Mouse (Mus musculus) v-Abl transformed pro-B cells (cell line): ENCODE data around the gene Anp32b.

ENCODE experiments used
- in situ Hi-C, 2 experiments: fragments of 400-800 bp; cut with MboI; formaldehyde crosslinking; loops; one replicate each; pipeline ENCODE4 v1.15.1; 2025; ENCODE audit not compliant: unreplicated experiment in 2 of 2

The Anp32b gene

DNA sequence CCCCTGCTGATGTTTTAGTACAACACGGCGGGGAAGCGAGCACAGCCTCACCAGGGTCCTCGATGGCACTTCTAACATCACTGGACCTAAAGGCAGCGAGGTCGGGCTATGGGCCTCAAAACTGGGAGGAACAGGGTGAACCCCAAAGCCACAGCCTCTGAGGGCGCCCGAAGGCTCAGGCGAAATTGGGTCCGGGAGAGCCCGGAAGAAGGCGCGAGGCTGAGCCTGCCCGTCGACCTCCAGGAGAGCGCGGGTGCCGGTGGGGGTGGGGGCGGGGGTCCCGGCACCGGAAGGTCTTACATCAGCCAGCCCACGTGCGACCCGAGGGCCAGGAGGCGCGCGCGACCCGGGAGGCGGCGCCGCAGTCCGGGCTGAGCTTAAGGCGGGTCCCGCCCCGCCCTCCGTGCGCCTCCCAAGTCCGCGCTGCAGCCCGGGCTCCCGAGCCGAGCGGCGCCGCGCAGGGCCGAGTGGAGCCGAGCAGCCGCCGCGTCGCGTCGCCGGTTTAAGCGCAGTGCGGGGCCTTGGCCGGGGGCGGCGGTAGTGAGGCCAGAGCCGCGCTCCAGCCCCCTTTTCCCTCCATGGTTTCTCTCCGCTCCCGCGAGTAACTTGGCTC, at the start of gene Anp32b:
Anp32b (plus strand) TSS at position 384 of the 613 bp plus-strand sequence.
- in situ Hi-C loops = loop anchor here in 1 of 2 experiments (25.0 kb wide), 1 partner anchor 488 kb away; the partner anchor contains the start of gene Tdrd7

DNA sequence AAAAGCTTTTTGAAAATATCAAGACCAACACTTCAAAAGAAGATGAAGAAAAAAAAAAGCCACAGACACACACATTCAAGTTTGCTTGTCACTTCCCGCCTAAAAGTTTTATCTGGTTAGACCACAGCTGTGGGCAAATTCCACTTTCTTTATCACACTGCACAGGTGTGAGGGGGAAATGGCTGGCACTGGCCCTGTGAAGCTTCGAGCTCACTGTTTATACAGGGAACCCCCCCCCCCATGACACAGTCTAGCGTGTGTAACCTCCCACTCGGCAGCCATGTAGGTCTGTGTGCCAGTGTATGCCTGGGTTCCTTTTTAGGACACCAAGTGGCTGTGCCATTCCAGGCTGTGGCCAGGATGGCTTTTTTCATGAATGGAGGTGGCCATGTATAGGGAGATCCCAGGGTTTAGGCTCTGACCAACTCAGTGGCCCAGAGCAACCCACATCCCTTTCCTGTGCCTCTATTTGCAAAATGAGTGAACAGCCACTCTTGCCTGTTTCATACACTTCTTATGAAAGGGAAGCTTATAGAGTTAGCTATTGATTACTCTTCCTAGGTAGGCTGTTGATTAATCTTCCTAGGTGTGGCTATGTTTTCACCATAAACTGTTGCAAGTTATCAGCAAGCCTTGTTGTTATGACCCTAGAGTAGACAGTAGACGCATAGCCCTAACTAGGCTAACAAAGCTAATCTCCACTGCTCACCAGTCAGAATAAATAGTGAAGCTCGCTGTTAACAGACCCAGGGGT, 46.5 kb upstream of the Anp32b start:
- in situ Hi-C loops = no loop called here

DNA sequence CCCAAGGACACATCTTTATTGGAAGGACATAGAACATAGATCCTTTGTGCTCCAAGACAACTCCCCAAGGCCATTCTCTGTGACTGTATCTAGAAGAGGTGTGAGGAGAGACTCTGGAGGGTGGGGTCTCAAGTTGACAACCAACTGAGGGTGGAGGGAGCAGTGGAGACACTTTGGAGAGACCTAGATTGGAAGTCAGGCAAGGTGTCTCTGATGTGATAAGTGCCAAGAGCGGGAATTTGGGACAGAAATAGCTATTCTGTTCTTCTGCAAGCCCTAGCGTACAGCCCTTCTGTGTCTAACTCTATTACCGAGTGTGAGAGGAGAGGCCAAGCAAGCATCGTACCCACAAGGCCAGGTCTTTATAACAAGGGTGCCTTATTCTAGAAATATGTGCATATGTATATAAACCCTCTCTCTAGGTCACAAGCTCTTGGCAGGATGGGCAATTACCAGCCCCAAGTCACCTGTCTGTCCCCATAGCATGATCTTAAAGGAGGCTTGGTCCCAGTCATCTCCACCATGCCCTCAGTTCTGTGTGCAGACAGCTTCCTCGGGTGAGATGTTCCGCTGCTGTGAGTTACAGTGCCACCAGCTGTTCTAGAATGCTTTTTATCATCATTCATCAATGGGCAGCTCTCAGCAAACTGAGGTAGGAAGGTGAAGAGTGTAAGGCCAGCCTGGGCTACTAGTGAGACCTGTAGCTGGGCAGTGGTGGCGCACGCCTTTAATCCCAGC, 43.6 kb upstream of the Anp32b start:
- in situ Hi-C loops = no loop called here

DNA sequence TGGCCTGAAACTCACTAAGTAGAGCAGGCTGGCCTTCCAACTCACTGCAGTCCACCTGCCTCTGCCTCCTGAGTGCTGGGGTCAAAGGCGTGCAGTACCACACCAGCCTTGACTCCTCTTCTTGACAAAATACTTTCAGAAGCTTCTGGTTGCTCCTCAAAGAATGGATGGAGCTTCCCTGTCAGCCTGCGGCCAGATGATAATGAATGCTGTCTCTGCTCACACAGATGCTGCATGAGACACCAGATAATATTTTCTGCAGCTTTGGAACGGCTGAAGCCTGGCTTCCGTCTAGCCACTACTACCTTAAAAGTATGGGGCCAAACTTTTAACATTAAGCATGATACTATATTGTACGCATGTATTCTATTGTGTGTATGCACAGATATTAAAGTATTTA, 40.0 kb upstream of the Anp32b start:
- in situ Hi-C loops = loop anchor here in 1 of 2 experiments (5.0 kb wide), 1 partner anchor 37 kb away; no protein-coding TSS in a partner anchor

DNA sequence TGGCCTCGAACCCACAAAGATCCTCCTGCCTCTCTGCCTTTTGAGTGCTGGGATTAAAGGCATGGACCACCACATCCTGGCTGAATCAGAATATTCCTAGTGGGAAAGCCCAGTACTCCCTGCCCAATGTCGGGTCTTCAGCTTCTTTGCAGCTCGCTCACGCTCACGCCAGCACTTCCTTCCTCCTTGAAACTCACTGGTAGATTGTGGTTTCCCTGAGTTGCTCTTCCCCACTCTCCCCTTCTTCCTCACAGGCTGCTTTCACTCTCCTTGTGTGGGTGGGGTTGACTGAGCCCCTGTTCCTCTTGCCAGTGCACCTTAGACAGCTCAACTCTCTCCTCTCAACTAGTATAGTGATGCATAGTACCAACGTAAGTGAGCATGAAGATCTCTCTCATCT, 39.2 kb upstream of the Anp32b start:
- in situ Hi-C loops = loop anchor here in 1 of 2 experiments (5.0 kb wide), 1 partner anchor 36 kb away; no protein-coding TSS in a partner anchor

DNA sequence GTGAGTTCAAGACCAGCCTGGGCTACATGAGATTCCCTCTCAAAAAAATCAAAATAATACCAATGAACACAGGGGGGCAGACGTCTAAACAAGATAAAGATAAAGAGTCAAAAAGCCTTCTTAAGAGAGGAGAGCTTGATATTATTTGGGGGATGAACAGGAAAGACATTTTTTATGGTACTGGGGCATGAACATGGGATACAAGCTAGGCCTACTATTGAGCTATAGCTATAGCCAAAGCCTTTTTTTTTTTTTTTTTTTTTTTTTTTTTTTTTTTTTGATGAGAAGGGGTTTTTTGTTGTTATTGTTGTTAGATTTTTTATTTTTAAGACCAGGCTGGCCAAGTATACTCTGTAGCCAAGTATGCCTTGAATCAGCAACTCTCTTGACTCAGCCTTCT, 38.6 kb upstream of the Anp32b start:
- in situ Hi-C loops = loop anchor here in 1 of 2 experiments (5.0 kb wide), 1 partner anchor 35 kb away; no protein-coding TSS in a partner anchor

DNA sequence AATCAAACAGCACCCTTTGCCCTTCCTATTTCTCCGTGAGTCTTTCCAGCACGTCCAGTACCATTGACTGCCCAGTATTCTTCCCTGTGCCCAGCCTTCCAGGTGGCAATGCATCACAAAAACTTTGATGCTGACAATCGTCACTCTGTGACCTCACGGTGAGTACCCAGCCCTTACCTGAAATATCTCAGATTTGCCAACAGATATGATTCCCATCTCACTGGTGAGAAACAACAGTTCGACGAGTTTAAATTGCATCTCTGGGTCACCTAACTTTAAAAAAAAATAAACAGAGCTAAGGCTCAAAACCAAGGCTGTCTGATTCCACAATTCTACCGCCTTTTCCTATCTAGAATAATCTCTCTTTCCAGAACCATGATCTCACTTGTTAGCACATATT, 37.3 kb upstream of the Anp32b start, which contains the start of gene Hemgn:
Hemgn (minus strand) TSS at position 101 of the 400 bp plus-strand sequence.
- in situ Hi-C loops = loop anchor here in 1 of 2 experiments (5.0 kb wide), 1 partner anchor 34 kb away; no protein-coding TSS in a partner anchor

DNA sequence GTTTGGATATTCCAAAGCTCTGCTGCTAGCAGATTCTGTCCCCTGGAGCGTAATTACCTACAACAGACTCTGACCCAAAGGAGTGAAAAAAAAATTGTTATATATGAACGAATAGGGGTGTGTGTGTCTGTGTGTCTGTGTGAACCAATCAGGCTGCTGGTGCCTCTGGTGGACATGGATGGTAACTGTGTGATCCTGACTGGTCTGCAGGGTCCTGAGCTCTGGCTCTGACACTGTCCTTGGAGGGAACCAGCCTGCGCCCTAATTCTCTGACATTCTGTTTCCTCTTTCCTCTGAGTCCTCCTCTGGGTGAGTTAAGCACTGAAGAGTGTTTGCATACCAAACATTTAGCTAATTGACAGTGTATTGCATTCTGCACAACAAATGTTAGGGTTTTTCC, 33.2 kb upstream of the Anp32b start:
- in situ Hi-C loops = no loop called here

DNA sequence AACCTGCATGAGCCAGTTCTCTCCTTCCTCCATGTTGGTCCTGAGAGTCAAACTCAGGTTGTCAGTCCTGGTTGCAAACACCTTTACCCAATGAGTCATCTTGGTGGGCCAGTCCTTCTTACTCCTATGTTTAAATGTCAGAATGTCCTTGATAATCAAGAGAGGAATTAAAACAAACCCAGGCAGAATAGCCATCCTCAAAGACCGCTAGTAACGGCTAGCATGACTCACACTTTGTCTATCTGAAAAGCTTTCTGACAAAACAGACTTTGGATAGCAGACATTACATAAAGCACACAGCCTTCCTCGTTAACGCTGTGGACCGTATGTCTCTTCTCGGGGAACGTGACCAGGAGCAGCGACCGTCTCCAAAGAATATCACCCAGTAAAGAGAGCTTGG, 31.9 kb upstream of the Anp32b start:
- in situ Hi-C loops = no loop called here

DNA sequence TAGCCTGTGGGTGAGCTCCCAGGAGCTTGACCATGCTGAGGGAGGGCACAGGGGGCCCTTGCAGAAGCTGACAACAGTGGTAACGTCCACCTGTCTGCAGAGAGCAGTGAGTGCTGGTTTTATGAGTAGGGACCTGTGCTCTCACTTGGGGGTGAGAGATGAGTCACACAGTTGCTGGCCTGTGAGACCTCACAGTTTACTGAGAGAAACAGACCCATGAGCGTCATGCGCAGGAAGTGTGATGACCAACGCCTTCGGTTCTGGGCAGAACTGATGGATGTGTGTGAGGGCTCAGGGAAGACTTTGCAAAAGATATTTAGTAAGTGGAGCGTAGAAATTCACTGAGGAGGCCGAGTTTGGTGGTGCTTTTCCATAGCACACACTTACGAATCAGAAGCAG, 28.1 kb upstream of the Anp32b start:
- in situ Hi-C loops = no loop called here

DNA sequence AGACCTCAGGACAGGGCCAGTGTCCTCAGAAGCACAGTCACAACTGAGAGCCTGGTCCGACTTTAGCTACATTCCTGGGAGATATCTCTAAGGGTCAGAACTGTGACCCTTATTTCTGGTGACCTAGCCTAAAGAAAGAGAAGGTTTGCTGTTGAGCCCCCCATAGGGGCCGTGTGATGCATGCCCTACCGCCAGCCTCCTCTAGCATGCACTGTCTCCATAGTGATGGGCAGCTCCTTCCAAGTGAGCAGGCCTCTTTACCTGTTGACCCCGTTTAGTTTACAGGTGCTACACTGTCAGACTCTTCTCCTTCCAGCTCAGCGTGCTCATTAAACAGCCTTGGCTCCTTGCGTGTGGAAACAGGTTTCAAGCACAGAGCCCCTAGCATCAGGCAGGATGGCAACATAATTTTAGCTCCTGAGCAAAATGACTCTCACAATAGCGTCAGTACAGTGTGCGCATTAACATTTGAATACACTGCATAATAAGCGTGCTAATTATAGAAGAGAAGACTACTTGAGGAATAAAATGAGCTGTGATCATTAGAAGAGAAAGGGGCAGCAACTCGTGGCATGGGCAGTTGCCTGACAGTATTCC, 21.7 kb upstream of the Anp32b start:
- in situ Hi-C loops = no loop called here

DNA sequence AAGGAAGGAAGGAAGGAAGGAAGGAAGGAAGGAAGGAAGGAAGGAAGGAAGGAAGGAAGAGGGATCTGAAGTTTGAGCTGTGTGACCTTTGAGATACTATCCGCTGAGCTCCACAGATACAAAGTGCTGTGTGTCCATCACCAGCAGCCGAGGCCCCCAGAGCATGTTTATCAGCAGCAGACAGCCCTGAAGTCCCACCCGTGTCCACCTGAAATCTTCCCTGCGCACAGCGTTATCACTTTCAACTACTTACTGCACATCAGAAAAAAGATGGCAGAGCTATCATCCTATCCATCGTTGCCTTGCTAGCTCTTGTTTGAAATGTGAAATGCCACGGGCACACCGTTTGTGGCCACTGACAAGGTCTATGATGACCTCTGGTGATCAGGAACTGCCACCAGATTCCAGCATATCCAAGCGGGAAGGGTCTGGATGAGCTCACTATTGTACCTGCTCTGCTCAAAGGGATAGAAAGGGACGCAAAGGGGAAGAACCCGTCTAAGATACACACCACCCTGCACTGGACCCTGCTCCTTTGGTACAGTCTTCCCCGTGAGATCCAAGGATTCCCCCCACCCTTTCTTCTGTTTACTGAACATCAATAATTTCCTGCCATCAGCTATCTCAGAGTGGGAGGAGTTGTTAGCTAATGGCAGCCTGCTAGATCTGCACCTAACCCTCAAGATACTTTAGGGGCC, 18.2 kb upstream of the Anp32b start:
- in situ Hi-C loops = no loop called here

DNA sequence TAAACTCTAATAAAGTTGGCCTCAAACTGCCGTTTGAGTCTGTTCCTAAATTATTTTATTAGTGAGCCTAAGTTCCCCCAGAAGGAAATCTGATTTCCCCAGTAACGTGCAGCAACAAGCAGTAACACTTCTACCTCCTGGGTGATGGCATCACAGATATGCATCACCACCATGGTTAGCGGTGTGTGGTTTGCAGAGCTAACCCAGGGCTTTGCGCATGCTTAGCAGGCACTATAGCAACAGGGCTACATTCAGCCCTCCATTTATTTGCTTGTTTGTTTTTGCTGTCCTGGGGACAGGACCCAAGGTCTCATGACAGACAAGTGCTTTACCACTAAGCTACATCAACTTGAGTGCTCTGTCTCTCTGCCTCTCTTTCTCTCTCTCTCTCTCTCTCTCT, 8.2 kb upstream of the Anp32b start:
- in situ Hi-C loops = no loop called here

DNA sequence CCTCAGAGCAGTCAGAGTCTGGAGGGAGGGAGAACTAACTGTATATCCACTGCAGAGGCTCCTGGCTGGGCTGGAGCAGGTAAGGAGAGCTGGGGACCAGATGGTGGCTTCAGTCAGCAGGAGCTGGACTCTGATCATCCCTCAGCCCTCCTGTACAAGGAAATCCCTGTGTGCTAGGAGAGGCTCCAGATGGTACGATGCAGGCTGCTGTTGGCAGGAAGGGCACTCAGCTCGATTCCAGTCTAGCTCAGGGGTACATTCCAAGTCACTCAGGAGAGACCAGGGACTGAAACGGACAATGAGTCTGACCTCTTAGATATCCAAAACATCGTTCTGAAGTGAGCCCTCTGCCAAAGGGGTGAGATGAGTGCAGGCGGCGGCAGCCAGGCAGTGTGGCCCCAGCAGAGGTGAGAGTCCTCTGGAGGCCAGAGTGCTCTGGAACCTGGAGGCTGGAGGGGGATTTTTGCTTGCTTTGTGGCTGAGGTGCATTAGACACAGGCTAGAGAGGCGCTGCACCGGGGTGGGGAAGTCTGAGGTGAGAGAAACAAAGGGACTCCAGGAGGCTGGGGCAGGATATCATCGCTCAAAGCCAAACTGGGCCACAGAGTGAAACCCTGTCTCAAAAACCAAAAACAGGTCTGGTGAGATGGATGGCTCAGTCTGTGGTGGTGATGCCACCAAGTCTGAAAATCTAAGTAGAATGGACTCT, 5.3 kb upstream of the Anp32b start:
- in situ Hi-C loops = loop anchor here (5.0 kb wide), 2 partner anchors 33 to 48 kb away; partner anchors contain the start of gene Hemgn (in 1 of the 2)

DNA sequence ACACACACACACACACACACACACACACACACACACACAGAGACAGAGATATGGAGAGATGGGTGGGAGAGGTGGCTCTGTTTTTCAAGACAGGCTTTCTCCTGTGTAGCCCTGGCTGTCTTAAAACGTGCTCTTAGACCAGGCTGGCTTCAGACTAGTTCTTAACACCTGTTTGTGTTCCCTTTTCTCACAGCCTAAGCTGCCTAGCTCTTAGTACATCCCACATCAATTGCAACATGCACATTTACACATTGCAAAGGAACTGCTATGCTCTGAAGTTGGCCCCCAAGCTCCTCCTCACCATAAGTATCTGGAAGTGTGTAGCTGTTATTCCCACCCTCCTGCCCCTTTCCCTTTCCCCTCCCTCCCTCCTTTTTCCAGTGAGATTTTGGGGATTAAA, 3.2 kb upstream of the Anp32b start:
- in situ Hi-C loops = loop anchor here (5.0 kb wide), 2 partner anchors 35 to 50 kb away; partner anchors contain the start of gene Hemgn (in 1 of the 2)

DNA sequence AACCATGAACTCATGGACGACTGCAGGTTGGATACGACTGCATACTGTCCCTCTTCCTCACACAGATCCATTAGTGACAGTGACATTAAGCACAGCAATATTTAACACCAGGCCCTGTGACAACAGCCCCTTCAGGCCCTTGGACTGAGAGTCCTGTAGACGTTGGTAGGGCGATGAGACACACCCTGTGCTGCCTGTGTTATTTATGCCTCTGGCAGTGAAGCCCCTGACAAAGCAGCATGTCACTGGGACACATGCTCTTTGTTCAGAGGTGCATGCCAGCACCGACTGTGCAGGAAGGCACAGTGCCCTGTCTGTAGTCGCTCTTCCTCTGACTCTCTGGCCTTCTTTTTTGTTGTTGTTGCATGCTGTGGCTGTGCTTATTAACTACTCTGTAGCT, 1.8 kb upstream of the Anp32b start:
- in situ Hi-C loops = loop anchor here (5.0 kb wide), 2 partner anchors 37 to 52 kb away; partner anchors contain the start of gene Hemgn (in 1 of the 2)

DNA sequence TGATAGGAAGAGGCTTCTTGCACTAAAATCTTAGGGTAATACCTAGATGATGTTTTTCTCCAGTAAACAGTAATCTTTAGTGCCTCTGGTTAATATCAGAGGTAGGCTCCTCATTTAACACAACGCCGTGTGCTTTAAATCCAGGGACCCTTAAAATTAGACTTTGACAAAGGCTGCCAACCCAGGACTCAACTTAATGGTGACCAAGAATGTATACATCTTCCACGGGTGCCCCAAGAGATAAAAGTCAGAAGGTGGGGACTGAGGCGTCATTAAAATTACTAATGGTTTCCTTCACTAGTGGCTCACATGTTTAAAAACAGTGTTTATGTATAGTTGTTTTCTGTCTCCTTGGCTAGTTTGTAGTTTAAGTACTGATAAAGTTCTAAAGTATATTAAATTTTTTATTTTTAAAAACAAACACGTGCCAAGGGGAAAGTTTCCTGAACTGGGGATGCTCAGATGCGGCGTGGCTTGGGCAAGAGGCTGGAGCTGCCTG, 633 bp upstream of the Anp32b start:
- in situ Hi-C loops = loop anchor here in 1 of 2 experiments (25.0 kb wide), 1 partner anchor 488 kb away; the partner anchor contains the start of gene Tdrd7

DNA sequence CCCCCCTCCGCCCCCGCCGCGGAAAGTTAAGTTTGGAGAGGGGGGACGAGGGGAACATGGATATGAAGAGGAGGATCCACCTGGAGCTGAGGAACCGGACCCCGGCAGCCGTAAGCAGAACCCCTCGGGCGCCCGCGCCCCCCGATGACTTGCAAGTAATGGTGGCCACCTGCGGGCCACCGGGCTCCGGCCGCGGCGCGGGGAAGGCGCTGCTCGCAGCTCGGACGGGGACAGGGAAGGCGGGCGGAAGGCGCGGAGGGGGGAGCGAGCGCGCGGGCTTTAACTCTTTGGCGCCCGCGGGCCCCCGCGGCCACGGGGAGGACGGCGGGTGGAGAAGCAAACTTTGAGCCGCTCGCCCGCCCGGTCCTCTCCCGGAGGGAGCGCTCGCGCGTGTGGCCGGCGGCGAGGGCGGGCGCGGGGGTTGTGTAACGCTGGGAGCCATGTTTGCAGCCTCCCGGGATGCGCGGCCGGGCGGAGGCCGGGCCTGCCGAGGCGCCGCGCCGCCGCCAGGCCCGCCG, 597 bp downstream of the Anp32b start:
- in situ Hi-C loops = loop anchor here in 1 of 2 experiments (25.0 kb wide), 1 partner anchor 489 kb away; the partner anchor contains the start of gene Tdrd7
